Mouse (Mus musculus) cortical plate, adult 2 months (tissue): ENCODE data around the gene Sfrp5.

Experiments
- CTCF ChIP-seq: fragments of 200-500 bp; IDR thresholded peaks from 2 replicates; pipeline ENCODE4 v1.5.1; 2011; ENCODE audit warnings: mild to moderate bottlenecking, control low read depth, low read length; ENCODE audit not compliant: insufficient read depth; ENCODE audit errors: extremely low read depth
- POLR2A ChIP-seq: fragments of 200-500 bp; IDR thresholded peaks from 2 replicates; pipeline ENCODE4 v1.6.1; 2011; ENCODE audit warnings: mild to moderate bottlenecking, low read length, control low read depth; ENCODE audit not compliant: insufficient read depth; ENCODE audit errors: extremely low read depth

DNA sequence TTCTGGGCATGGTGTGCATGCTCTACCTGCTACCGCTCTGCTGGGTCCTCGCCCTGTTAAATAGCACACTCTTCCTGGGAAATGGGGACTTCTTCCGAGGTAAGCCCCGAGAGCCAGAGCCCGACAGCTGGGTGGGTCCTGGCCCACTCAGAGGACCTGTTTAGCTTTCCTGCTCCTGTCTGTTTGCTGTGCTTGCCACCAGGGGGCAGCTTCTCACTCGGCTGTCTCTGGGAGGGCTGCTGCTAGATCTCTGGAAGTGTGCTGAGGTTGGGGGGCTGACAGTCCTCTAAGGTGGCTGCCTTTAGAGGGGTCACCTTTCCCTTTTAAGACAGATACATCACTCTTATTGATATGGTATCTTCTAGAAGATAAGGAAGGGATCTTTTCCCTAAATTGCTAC is 19.4 kb downstream of the Sfrp5 start:
- TF ChIP-seq CTCF: peak; percentile 50
- TF ChIP-seq POLR2A: no peak
